Mouse (Mus musculus) liver, embryonic 16.5 days (tissue): ENCODE measurements around the gene Ssx2ip. TPM values are rescaled to one million over a fixed set of nuclear protein-coding genes. Genes with fewer than 3 reads are reported as not detected.

Experiments used
- ATAC-seq: fragments of 200-750 bp; cut with Nextera tagmentation; 2 replicates; pipeline ENCODE4 v1.8.0; 2017; ENCODE audit warnings: low read depth, mild to moderate bottlenecking, moderate number of reproducible peaks, moderate library complexity
- H3K27ac ChIP-seq: fragments of 300-500 bp; sonication (generic); 2 replicates; pipeline ENCODE4 v1.5.1; 2014; ENCODE audit warnings: mild to moderate bottlenecking, low read length
- H3K27me3 ChIP-seq: fragments of 300-500 bp; sonication (generic); 2 replicates; pipeline ENCODE4 v1.6.1; 2014; ENCODE audit warnings: low read depth, low read length, mixed read lengths; ENCODE audit not compliant: control insufficient read depth, insufficient read depth
- H3K36me3 ChIP-seq: fragments of 300-500 bp; sonication (generic); 2 replicates; pipeline ENCODE4 v1.6.1; 2014; ENCODE audit warnings: mild to moderate bottlenecking; ENCODE audit not compliant: control insufficient read depth, insufficient read depth
- H3K4me1 ChIP-seq: fragments of 300-500 bp; sonication (generic); 2 replicates; pipeline ENCODE4 v1.6.1; 2014; ENCODE audit warnings: low read depth, low read length, mixed read lengths; ENCODE audit not compliant: control insufficient read depth
- H3K4me2 ChIP-seq: fragments of 300-500 bp; sonication (generic); 2 replicates; pipeline ENCODE4 v1.6.1; 2014; ENCODE audit warnings: low read depth, low read length, mixed read lengths
- H3K4me3 ChIP-seq: fragments of 300-500 bp; sonication (generic); 2 replicates; pipeline ENCODE4 v1.5.1; 2014; ENCODE audit warnings: low read depth, mild to moderate bottlenecking, low read length
- H3K9ac ChIP-seq: fragments of 300-500 bp; sonication (generic); 2 replicates; pipeline ENCODE4 v1.6.1; 2014; ENCODE audit warnings: low read depth, low read length
- H3K9me3 ChIP-seq: fragments of 300-500 bp; sonication (generic); replicated peaks from 2 replicates; pipeline ENCODE4 v1.6.1; 2016; ENCODE audit warnings: low read length; ENCODE audit not compliant: control insufficient read depth
- WGBS: fragments of 180-500 bp; shearing (Covaris S2); extraction: QIAGEN DNeasy Blood & Tissue Kit; methylation state at CpG from one replicate; pipeline ENCODE4 v1.1.7; 2014; ENCODE audit not compliant: insufficient replicate concordance; 5-methylcytosine and 5-hydroxymethylcytosine counted together
- polyA plus RNA-seq: library from polyadenylated mRNA; unstranded; fragments of >200 nt; fragmentation: Nextera tagmentation; extraction: Ambion mirVana; gene quantifications from 2 replicates; pipeline ENCODE4 v1.2.1, GENCODE M21; 2015

The Ssx2ip gene
- polyA plus RNA-seq, 1 experiment from 2014 or later, result 60.7 TPM

GRCm38 (mm10) chr3:146435533-146435932 is 31.1 kb downstream of the Ssx2ip start:
- no peak overlapping the region for H3K9ac ChIP-seq
- no peak for ATAC-seq
- no peak overlapping the region for H3K27ac ChIP-seq
- H3K4me3 ChIP-seq, result no peak overlapping the region
- no peak overlapping the region for H3K4me2 ChIP-seq
- no peaks in the 10 kb centered on the region for H3K9me3 ChIP-seq
- H3K27me3 ChIP-seq, result no peaks in the 10 kb centered on the region
- WGBS, result 85% methylated on average over 11 of the region's 11 CpGs
- peaks cover 86% of the 10 kb centered on the region for H3K36me3 ChIP-seq
- peaks cover 5% of the 10 kb centered on the region for H3K4me1 ChIP-seq

- ATAC-seq, result no peak
- Histone ChIP-seq H3K27ac (no peak overlapping the region), H3K4me3 (no peak overlapping the region), H3K4me1 (peaks cover 5% of the 10 kb centered on the region), H3K4me2 (no peak overlapping the region), H3K9me3 (no peaks in the 10 kb centered on the region), H3K27me3 (no peaks in the 10 kb centered on the region), H3K9ac (no peak overlapping the region), H3K36me3 (peaks cover 83% of the 10 kb centered on the region)
- WGBS, result 93% methylated on average over 8 of the region's 8 CpGs
These were observed 31.7 kb downstream of the Ssx2ip start for GRCm38 (mm10) chr3:146436114-146436513.

- 93% methylated on average over 12 of the region's 12 CpGs for WGBS
- Histone ChIP-seq H3K9ac (no peak overlapping the region), H3K4me2 (no peak overlapping the region), H3K4me3 (no peak overlapping the region), H3K27me3 (no peaks in the 10 kb centered on the region), H3K36me3 (peaks cover 70% of the 10 kb centered on the region), H3K9me3 (no peaks in the 10 kb centered on the region), H3K4me1 (0 out of 2 replicates have a peak, but pooled peaks cover 2% of the 10 kb centered on the region), H3K27ac (no peak overlapping the region)
- no peak for ATAC-seq
These were observed 35.6 kb downstream of the Ssx2ip start for GRCm38 (mm10) chr3:146440011-146440410.

GRCm38 (mm10) chr3:146440422-146440821 is 36.0 kb downstream of the Ssx2ip start:
- Histone ChIP-seq H3K27me3 (no peaks in the 10 kb centered on the region), H3K9me3 (no peaks in the 10 kb centered on the region), H3K4me2 (no peak overlapping the region), H3K4me1 (0 out of 2 replicates have a peak, but pooled peaks cover 2% of the 10 kb centered on the region), H3K27ac (no peak overlapping the region), H3K9ac (no peak overlapping the region), H3K4me3 (no peak overlapping the region), H3K36me3 (peaks cover 66% of the 10 kb centered on the region)
- 87% methylated on average over 7 of the region's 7 CpGs for WGBS
- no peak for ATAC-seq

GRCm38 (mm10) chr3:146442484-146442883 is 38.0 kb downstream of the Ssx2ip start:
- 89% methylated on average over 7 of the region's 7 CpGs for WGBS
- peaks cover 50% of the 10 kb centered on the region for H3K36me3 ChIP-seq
- no peak overlapping the region for H3K4me3 ChIP-seq
- H3K4me2 ChIP-seq, result no peak overlapping the region
- H3K9ac ChIP-seq, result no peak overlapping the region
- H3K27ac ChIP-seq, result no peak overlapping the region
- H3K9me3 ChIP-seq, result no peaks in the 10 kb centered on the region
- no peak for ATAC-seq
- 0 out of 2 replicates have a peak, but pooled peaks cover 2% of the 10 kb centered on the region for H3K4me1 ChIP-seq
- no peaks in the 10 kb centered on the region for H3K27me3 ChIP-seq

GRCm38 (mm10) chr3:146442936-146443335 is 38.5 kb downstream of the Ssx2ip start:
- Histone ChIP-seq H3K9ac (no peak overlapping the region), H3K4me2 (no peak overlapping the region), H3K27me3 (no peaks in the 10 kb centered on the region), H3K27ac (no peak overlapping the region), H3K36me3 (peaks cover 45% of the 10 kb centered on the region), H3K4me1 (0 out of 2 replicates have a peak, but pooled peaks cover 2% of the 10 kb centered on the region), H3K9me3 (no peaks in the 10 kb centered on the region), H3K4me3 (no peak overlapping the region)
- WGBS, result 94% methylated on average over 8 of the region's 8 CpGs
- ATAC-seq, result no peak

GRCm38 (mm10) chr3:146443380-146443779 is 38.9 kb downstream of the Ssx2ip start:
- no peaks in the 10 kb centered on the region for H3K27me3 ChIP-seq
- no peak overlapping the region for H3K9ac ChIP-seq
- no peaks in the 10 kb centered on the region for H3K9me3 ChIP-seq
- H3K4me1 ChIP-seq, result peaks cover 5% of the 10 kb centered on the region
- no peak overlapping the region for H3K27ac ChIP-seq
- 87% methylated on average over 7 of the region's 7 CpGs for WGBS
- no peak overlapping the region for H3K4me2 ChIP-seq
- H3K36me3 ChIP-seq, result peaks cover 41% of the 10 kb centered on the region
- no peak overlapping the region for H3K4me3 ChIP-seq
- ATAC-seq, result peak; percentile 49

- H3K4me1 ChIP-seq, result peaks cover 8% of the 10 kb centered on the region
- peak; percentile 19 for ATAC-seq
- H3K27me3 ChIP-seq, result no peaks in the 10 kb centered on the region
- WGBS, result 70% methylated on average over 7 of the region's 7 CpGs
- no peak overlapping the region for H3K4me3 ChIP-seq
- H3K4me2 ChIP-seq, result no peak overlapping the region
- no peak overlapping the region for H3K9ac ChIP-seq
- no peaks in the 10 kb centered on the region for H3K9me3 ChIP-seq
- H3K36me3 ChIP-seq, result peaks cover 33% of the 10 kb centered on the region
- peak overlapping the region; percentile 21; the same call in 1 of the 2 replicates for H3K27ac ChIP-seq
These were observed 40.4 kb downstream of the Ssx2ip start for GRCm38 (mm10) chr3:146444880-146445279.

GRCm38 (mm10) chr3:146447156-146447555 is 42.7 kb downstream of the Ssx2ip start:
- H3K36me3 ChIP-seq, result peaks cover 16% of the 10 kb centered on the region
- H3K4me1 ChIP-seq, result peaks cover 18% of the 10 kb centered on the region
- ATAC-seq, result no peak
- 89% methylated on average over 5 of the region's 5 CpGs for WGBS
- H3K9me3 ChIP-seq, result no peaks in the 10 kb centered on the region
- H3K27me3 ChIP-seq, result no peaks in the 10 kb centered on the region
- no peak overlapping the region for H3K27ac ChIP-seq
- H3K4me2 ChIP-seq, result no peak overlapping the region
- H3K4me3 ChIP-seq, result no peak overlapping the region
- H3K9ac ChIP-seq, result no peak overlapping the region
